Mouse (Mus musculus): ENCODE measurements around the gene Syn3.

DNA sequence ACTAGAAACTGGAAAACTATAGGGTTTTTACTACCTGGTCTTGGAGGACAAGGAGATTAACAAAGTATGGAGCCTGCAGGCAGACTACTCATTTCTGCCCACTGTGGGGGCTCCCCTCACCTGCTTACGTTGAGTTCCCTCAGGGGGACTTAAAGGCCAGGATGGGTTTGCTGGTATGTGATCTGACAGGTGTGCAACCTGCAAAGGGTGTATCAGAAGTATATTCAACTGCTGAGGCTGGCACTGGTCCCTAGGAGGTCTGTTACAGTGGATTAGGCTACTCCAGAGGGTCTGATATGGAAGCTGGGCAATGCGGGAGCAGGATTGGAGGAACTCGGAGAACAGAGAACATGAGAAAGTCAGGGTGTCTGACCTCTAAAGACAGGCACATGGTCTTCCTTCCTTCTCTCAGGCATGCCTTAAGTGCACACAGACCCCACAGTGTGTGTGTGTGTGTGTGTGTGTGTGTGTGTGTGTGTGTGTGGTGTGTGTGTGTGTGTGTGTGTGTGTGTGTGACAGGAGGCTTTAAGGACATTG lies 157.6 kb downstream of the Syn3 start:
- no peak for TF ChIP-seq GATA1 (IDR thresholded peaks at IDR 0.05; ENCODE audit: borderline replicate concordance, low read length)
- TF ChIP-seq FLI1 (IDR thresholded peaks at IDR 0.05; ENCODE audit: low read length) = no peak
